Mouse (Mus musculus): ENCODE measurements at regions not wholly inside any gene's neighbourhood (a gene's known extent, or its start where the extent isn't known, plus 50 kb on each side); places are given as distances from the start of the nearest gene placed in this dataset.

GRCm38 (mm10) chr6:31167732-31168131 lies 208.9 kb upstream of the Klf14 start:
- Histone ChIP-seq H3K36me3 (ENCODE audit: control insufficient read depth, insufficient read depth, low read length) (no peaks in the 10 kb centered on the region), H3K4me1 (replicated peaks; ENCODE audit: control insufficient read depth, insufficient read depth, low read length) (no peaks in the 10 kb centered on the region), H3K9ac (ENCODE audit: low read length) (no peak overlapping the region), H3K4me3 (ENCODE audit: low read depth, low read length) (no peak overlapping the region), H3K27ac (ENCODE audit: low read depth, low read length) (no peak overlapping the region), H3K27me3 (ENCODE audit: control insufficient read depth, insufficient read depth, low read length) (no peaks in the 10 kb centered on the region), H3K4me2 (ENCODE audit: low read depth, low read length, severe bottlenecking) (no peak overlapping the region), H3K9me3 (ENCODE audit: control insufficient read depth, low read length) (no peaks in the 10 kb centered on the region)
- ATAC-seq (replicated peaks; ENCODE audit: low FRiP score) (no peak), DNase-seq (ENCODE audit: low spot score) (no peak)
- 86% methylated on average over 5 of the region's 5 CpGs for WGBS

- no peak for DNase-seq (ENCODE audit: low spot score)
- WGBS: 82% methylated on average over 3 of the region's 3 CpGs
- no peak overlapping the region for H3K27ac ChIP-seq (ENCODE audit: low read depth, low read length)
Observed at GRCm38 (mm10) chr6:31168730-31169129, 209.9 kb upstream of the Klf14 start.

GRCm38 (mm10) chr6:31169343-31169742 lies 210.5 kb upstream of the Klf14 start:
- Histone ChIP-seq H3K27me3 (ENCODE audit: control insufficient read depth, insufficient read depth, low read length) (no peaks in the 10 kb centered on the region), H3K27ac (ENCODE audit: low read depth, low read length) (no peak overlapping the region), H3K4me1 (replicated peaks; ENCODE audit: control insufficient read depth, insufficient read depth, low read length) (no peaks in the 10 kb centered on the region), H3K9me3 (ENCODE audit: control insufficient read depth, low read length) (no peaks in the 10 kb centered on the region), H3K4me2 (ENCODE audit: low read depth, low read length, severe bottlenecking) (no peak overlapping the region), H3K4me3 (ENCODE audit: low read depth, low read length) (no peak overlapping the region), H3K36me3 (ENCODE audit: control insufficient read depth, insufficient read depth, low read length) (no peaks in the 10 kb centered on the region), H3K9ac (ENCODE audit: low read length) (no peak overlapping the region)
- no peak for DNase-seq (ENCODE audit: low spot score)
- WGBS: 90% methylated on average over 9 of the region's 9 CpGs
- no peak for ATAC-seq (replicated peaks; ENCODE audit: low FRiP score)

More at GRCm38 (mm10) chr6:31168730-31169129, 209.9 kb upstream of the Klf14 start:
- H3K4me2 ChIP-seq (ENCODE audit: low read depth, low read length, severe bottlenecking): no peak overlapping the region
- H3K27me3 ChIP-seq (ENCODE audit: control insufficient read depth, insufficient read depth, low read length): no peaks in the 10 kb centered on the region
- H3K9ac ChIP-seq (ENCODE audit: low read length): no peak overlapping the region
- H3K4me3 ChIP-seq (ENCODE audit: low read depth, low read length): no peak overlapping the region
- no peaks in the 10 kb centered on the region for H3K9me3 ChIP-seq (ENCODE audit: control insufficient read depth, low read length)
- H3K4me1 ChIP-seq (replicated peaks; ENCODE audit: control insufficient read depth, insufficient read depth, low read length): no peaks in the 10 kb centered on the region
- ATAC-seq (replicated peaks; ENCODE audit: low FRiP score): no peak
- H3K36me3 ChIP-seq (ENCODE audit: control insufficient read depth, insufficient read depth, low read length): no peaks in the 10 kb centered on the region

GRCm38 (mm10) chr6:31169868-31170600 lies 211.2 kb upstream of the Klf14 start:
- Histone ChIP-seq H3K4me1 (replicated peaks; ENCODE audit: control insufficient read depth, insufficient read depth, low read length) (no peaks in the 10 kb centered on the region), H3K36me3 (ENCODE audit: control insufficient read depth, insufficient read depth, low read length) (no peaks in the 10 kb centered on the region), H3K4me3 (ENCODE audit: low read depth, low read length) (no peak overlapping the region), H3K27ac (ENCODE audit: low read depth, low read length) (no peak overlapping the region), H3K27me3 (ENCODE audit: control insufficient read depth, insufficient read depth, low read length) (no peaks in the 10 kb centered on the region), H3K9ac (ENCODE audit: low read length) (no peak overlapping the region), H3K9me3 (ENCODE audit: control insufficient read depth, low read length) (no peaks in the 10 kb centered on the region), H3K4me2 (ENCODE audit: low read depth, low read length, severe bottlenecking) (no peak overlapping the region)
- ATAC-seq (replicated peaks; ENCODE audit: low FRiP score): no peak
- no peak for DNase-seq (ENCODE audit: low spot score)
- WGBS: 72% methylated on average over 9 of the region's 9 CpGs

- no peak overlapping the region for H3K4me2 ChIP-seq (ENCODE audit: low read depth, low read length, severe bottlenecking)
- H3K4me1 ChIP-seq (replicated peaks; ENCODE audit: control insufficient read depth, insufficient read depth, low read length): no peaks in the 10 kb centered on the region
- H3K4me3 ChIP-seq (ENCODE audit: low read depth, low read length): no peak overlapping the region
- H3K36me3 ChIP-seq (ENCODE audit: control insufficient read depth, insufficient read depth, low read length): no peaks in the 10 kb centered on the region
- no peaks in the 10 kb centered on the region for H3K27me3 ChIP-seq (ENCODE audit: control insufficient read depth, insufficient read depth, low read length)
- H3K9ac ChIP-seq (ENCODE audit: low read length): no peak overlapping the region
- ATAC-seq (replicated peaks; ENCODE audit: low FRiP score) (no peak), DNase-seq (ENCODE audit: low spot score) (no peak)
- WGBS: 92% methylated on average over 10 of the region's 10 CpGs
- no peaks in the 10 kb centered on the region for H3K9me3 ChIP-seq (ENCODE audit: control insufficient read depth, low read length)
- H3K27ac ChIP-seq (ENCODE audit: low read depth, low read length): no peak overlapping the region
Observed at GRCm38 (mm10) chr6:31171831-31172569, 213.1 kb upstream of the Klf14 start.

- H3K36me3 ChIP-seq (ENCODE audit: control insufficient read depth, insufficient read depth, low read length): no peaks in the 10 kb centered on the region
- H3K4me1 ChIP-seq (replicated peaks; ENCODE audit: control insufficient read depth, insufficient read depth, low read length): no peaks in the 10 kb centered on the region
- no peaks in the 10 kb centered on the region for H3K9me3 ChIP-seq (ENCODE audit: control insufficient read depth, low read length)
- no peak overlapping the region for H3K4me2 ChIP-seq (ENCODE audit: low read depth, low read length, severe bottlenecking)
- 80% methylated on average over 6 of the region's 6 CpGs for WGBS
- no peak overlapping the region for H3K4me3 ChIP-seq (ENCODE audit: low read depth, low read length)
- DNase-seq (ENCODE audit: low spot score): no peak
- no peak overlapping the region for H3K27ac ChIP-seq (ENCODE audit: low read depth, low read length)
- H3K9ac ChIP-seq (ENCODE audit: low read length): no peak overlapping the region
- no peaks in the 10 kb centered on the region for H3K27me3 ChIP-seq (ENCODE audit: control insufficient read depth, insufficient read depth, low read length)
- no peak for ATAC-seq (replicated peaks; ENCODE audit: low FRiP score)
Observed at GRCm38 (mm10) chr6:31175769-31176168, 216.9 kb upstream of the Klf14 start.

GRCm38 (mm10) chr6:31176368-31176767 lies 217.5 kb upstream of the Klf14 start:
- ATAC-seq (replicated peaks; ENCODE audit: low FRiP score) (no peak), DNase-seq (ENCODE audit: low spot score) (no peak)
- Histone ChIP-seq H3K4me2 (ENCODE audit: low read depth, low read length, severe bottlenecking) (no peak overlapping the region), H3K4me3 (ENCODE audit: low read depth, low read length) (no peak overlapping the region), H3K9me3 (ENCODE audit: control insufficient read depth, low read length) (no peaks in the 10 kb centered on the region), H3K27me3 (ENCODE audit: control insufficient read depth, insufficient read depth, low read length) (no peaks in the 10 kb centered on the region), H3K4me1 (replicated peaks; ENCODE audit: control insufficient read depth, insufficient read depth, low read length) (no peaks in the 10 kb centered on the region), H3K9ac (ENCODE audit: low read length) (no peak overlapping the region), H3K27ac (ENCODE audit: low read depth, low read length) (no peak overlapping the region), H3K36me3 (ENCODE audit: control insufficient read depth, insufficient read depth, low read length) (no peaks in the 10 kb centered on the region)
- WGBS: 88% methylated on average over 8 of the region's 8 CpGs

- Histone ChIP-seq H3K27me3 (ENCODE audit: control insufficient read depth, insufficient read depth, low read length) (no peaks in the 10 kb centered on the region), H3K36me3 (ENCODE audit: control insufficient read depth, insufficient read depth, low read length) (no peaks in the 10 kb centered on the region), H3K9me3 (ENCODE audit: control insufficient read depth, low read length) (no peaks in the 10 kb centered on the region), H3K4me2 (ENCODE audit: low read depth, low read length, severe bottlenecking) (no peak overlapping the region), H3K27ac (ENCODE audit: low read depth, low read length) (no peak overlapping the region), H3K4me1 (replicated peaks; ENCODE audit: control insufficient read depth, insufficient read depth, low read length) (no peaks in the 10 kb centered on the region), H3K9ac (ENCODE audit: low read length) (no peak overlapping the region), H3K4me3 (ENCODE audit: low read depth, low read length) (no peak overlapping the region)
- WGBS: 82% methylated on average over 1 of the region's 1 CpGs
- ATAC-seq (replicated peaks; ENCODE audit: low FRiP score) (no peak), DNase-seq (ENCODE audit: low spot score) (no peak)
Observed at GRCm38 (mm10) chr6:31176831-31177230, 218.0 kb upstream of the Klf14 start.
